Mouse (Mus musculus) embryonic stem cell, embryonic (primary cell): ENCODE data around the gene Gatad2b.

Experiments
- CTCF ChIA-PET, 4 experiments: fragments of 300-600 bp in 2 of 4; fragments of 350-600 bp in 2 of 4; sonication (Branson Sonifier 250); formaldehyde crosslinking; loops; one replicate each; lab custom pipeline; 2022; ENCODE audit warnings: inconsistent platforms in 2 of 4; lab: Charles Lee
- POLR2A ChIA-PET, 4 experiments: fragments of 300-600 bp in 2 of 4; fragments of 350-600 bp in 2 of 4; sonication (Branson Sonifier 250); formaldehyde crosslinking; loops; one replicate each; lab custom pipeline; 2022; ENCODE audit warnings: antibody characterized with exemption in 4 of 4, inconsistent platforms in 1 of 4; lab: Charles Lee

Gatad2b gene

DNA sequence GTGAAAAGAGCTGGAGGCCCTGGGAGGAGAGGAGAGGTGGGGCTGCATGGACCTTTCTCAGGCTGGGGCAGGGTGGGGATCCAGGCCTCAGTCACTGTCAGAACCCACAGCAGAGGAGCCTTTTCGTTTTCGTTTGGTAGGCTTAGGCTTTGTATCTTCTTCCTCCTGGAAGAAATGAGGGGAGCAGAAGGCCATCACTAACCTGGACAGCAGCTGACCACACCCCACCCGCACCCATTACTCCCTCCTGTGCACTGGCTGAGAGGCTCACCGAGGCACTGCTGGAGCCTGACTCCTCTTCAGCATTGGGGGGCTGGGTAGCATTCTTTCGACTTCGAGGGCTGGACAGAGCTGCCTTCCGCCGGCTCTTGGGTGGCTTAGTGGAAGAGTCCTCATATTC, 99.0 kb downstream of the Gatad2b start:
- POLR2A ChIA-PET = interaction anchor here in 2 of 4 experiments (1.0 to 6.5 kb wide), 10 partner anchors 8 to 179 kb away, joined by 3 to 31 read pairs (median 4); partner anchors contain the start of genes Rab13 (in 1 of the 2), Rps27 (in 1 of the 2) and Slc39a1 (in 1 of the 2)
- CTCF ChIA-PET = interaction anchor here in 2 of 4 experiments (0.8 to 1.1 kb wide), 2 partner anchors 21 kb away, joined by 3 read pairs; no protein-coding TSS in a partner anchor

DNA sequence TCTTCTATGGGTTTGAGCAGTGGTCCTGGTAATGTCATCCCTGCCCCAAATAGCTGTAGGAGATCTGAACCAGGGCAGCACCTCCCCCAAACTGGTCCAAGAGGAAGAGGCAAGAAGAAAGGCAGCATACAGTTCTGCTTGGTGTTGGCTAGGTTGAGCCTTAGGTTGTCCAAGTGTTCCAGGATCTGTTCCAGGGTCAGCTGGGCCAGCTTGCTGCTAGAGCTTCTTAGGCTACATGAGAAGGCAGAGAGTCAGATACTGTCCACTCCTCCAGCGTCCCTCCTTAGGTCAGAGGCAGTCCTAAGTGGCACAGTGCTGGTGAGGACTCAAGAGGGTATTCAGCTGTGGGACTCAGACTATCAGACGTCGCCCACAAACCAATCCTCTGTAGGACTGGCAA, 99.7 kb downstream of the Gatad2b start:
- ChIA-PET CTCF (interaction anchor here in 2 of 4 experiments (0.8 to 1.1 kb wide), 2 partner anchors 20 kb away, joined by 3 read pairs; no protein-coding TSS in a partner anchor), POLR2A (interaction anchor here in 3 of 4 experiments (0.7 to 6.5 kb wide), 8 partner anchors 8 to 179 kb away, joined by 3 to 31 read pairs (median 4); partner anchors contain the start of genes Rab13 (in 1 of the 3) and Rps27 (in 1 of the 3))

DNA sequence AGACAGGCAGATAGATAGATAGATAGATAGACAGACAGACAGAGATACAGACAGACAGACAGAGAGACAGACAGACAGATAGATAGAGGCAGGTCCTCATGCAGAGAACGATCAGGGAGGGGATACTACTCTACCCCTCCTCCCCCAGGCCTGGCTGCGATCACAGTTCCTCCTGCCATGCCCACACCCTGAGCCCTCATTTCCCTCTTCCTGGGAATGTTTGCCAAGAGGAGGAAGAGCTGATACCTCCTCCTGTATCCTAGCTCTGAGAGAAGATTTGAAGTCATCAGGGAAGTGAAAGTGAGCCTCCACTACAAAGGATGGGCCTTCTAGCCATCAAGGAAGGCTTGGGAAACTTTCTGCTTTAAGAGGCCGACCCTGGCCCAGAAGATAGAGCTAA, 102.7 kb downstream of the Gatad2b start:
- ChIA-PET CTCF (no interaction called here), POLR2A (interaction anchor here in 2 of 4 experiments (0.7 to 1.8 kb wide), 3 partner anchors 22 to 199 kb away, joined by 3 to 6 read pairs (median 4); no protein-coding TSS in a partner anchor)

DNA sequence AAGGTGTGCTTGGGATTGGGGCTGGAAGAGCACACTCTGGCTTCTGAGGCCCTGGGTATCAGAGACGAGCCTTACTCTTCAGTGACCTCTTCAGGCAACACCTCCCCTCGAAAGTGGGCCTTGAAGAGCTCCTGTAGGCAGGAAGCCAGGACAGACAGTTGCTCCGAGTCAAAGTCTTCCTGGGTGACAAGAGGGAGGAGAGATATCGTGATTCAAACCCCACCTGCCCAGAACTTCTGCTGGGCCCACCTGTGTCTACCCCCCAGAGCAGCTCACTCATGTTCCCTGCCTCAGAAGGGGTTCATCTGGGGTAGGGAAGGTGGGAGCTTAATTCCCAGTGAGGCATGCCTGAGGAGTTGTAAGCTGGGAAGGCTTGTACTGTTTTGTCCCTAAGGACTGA, 108.0 kb downstream of the Gatad2b start:
- ChIA-PET CTCF (interaction anchor here in 1 of 4 experiments (0.6 to 1.0 kb wide), 2 partner anchors 11 to 12 kb away, joined by 3 read pairs; no protein-coding TSS in a partner anchor), POLR2A (interaction anchor here in 3 of 4 experiments (0.6 to 6.0 kb wide), 7 partner anchors 11 to 75 kb away, joined by 3 to 31 read pairs (median 4); partner anchors contain the start of genes Slc27a3 (in 2 of the 3) and Ilf2 (in 1 of the 3))

DNA sequence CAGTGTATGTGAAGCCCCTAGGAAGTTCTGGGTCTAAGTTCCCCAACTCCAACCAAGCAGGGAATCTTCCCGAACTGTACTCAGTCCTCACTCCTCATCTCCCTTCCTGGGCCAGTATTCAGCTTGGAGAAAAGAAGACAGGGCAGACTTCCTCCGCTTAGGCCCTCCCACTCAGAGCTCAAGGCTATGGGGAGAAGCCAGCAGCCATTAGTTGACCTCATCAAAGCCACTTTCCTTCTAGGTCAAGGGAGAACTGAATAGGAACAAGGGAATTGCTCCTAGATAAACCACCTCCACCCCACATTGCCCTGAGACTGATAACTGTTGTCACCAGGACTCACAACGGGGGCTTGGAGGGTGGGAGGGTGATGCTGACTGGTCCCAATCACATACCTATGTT, 111.1 kb downstream of the Gatad2b start:
- ChIA-PET POLR2A (interaction anchor here in 3 of 4 experiments (0.6 to 3.3 kb wide), 11 partner anchors 9 to 114 kb away, joined by 3 to 22 read pairs (median 4); partner anchors contain the start of genes Slc27a3 (in 2 of the 3) and Ilf2 (in 1 of the 3)), CTCF (interaction anchor here in 2 of 4 experiments (0.8 to 0.9 kb wide), 2 partner anchors 9 kb away, joined by 3 to 6 read pairs; no protein-coding TSS in a partner anchor)

DNA sequence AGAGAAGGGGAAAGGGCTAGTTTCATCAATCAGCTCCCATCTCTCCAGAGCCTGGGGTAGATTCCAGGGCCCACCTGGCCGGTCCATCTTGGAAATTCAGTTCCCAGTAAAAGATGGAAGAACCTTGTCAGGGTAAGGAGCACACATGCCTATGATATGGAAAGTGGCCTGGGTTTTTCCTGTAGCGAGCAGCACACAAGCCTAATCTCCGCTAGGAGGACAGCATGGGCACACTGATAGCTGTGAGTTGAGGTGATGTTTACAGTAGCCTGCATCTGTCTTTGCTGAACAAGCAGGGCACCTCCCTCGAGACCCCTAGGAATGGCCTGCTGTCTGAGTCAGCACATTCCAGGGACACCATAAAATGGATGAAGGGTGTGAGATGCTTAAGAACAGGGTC, 111.6 kb downstream of the Gatad2b start:
- POLR2A ChIA-PET = interaction anchor here in 3 of 4 experiments (0.6 to 3.3 kb wide), 11 partner anchors 11 to 114 kb away, joined by 3 to 22 read pairs (median 4); partner anchors contain the start of gene Slc27a3 (in 2 of the 3)

DNA sequence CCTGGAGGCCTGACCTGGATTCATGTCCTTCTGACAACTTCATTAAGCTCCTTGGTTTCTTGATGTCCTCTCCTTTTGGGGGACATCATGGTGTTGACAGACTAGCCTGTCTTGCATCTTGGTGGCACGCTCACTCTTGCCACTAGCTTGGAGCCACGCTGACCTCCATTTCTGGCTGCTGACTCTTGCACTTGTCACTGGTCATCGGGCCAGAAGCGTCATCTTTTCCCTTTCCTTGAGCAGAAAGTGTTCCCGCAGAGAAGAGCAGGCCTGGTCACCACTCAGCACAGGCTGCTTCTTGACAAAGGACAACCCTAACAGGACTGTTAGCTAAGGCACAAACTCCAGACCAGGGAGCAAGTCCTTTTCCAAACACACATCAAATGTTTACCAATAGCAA, 113.4 kb downstream of the Gatad2b start:
- ChIA-PET POLR2A (interaction anchor here in 2 of 4 experiments (1.0 to 3.3 kb wide), 6 partner anchors 17 to 113 kb away, joined by 3 to 22 read pairs (median 3); partner anchors contain the start of genes Slc27a3 (in 2 of the 2) and Gatad2b (in 1 of the 2)), CTCF (no interaction called here)

More for the DNA sequence above, 111.6 kb downstream of the Gatad2b start:
- CTCF ChIA-PET = interaction anchor here in 2 of 4 experiments (0.8 to 0.9 kb wide), 2 partner anchors 8 kb away, joined by 3 to 6 read pairs; no protein-coding TSS in a partner anchor

DNA sequence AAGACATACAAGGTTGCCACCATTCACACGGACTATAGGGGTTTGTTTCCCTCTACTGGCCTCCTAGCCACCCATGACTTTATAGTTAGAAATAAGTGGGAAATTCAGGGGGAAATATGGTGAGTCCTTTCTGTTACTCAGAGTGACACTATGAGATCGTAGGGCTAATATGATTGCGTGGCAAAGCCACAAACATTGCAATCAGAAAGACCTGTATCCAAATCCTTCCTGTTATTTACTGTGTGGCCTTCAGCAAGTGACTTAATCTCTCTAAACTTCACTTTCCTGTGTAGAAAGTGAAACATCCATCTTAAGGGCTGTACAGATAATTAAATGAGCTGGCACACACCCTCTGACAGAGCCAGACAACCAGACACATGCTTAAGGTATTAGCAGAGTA, 115.7 kb downstream of the Gatad2b start:
- POLR2A ChIA-PET = interaction anchor here in 2 of 4 experiments (0.9 to 1.7 kb wide), 2 partner anchors 12 to 16 kb away, joined by 3 to 4 read pairs; no protein-coding TSS in a partner anchor

DNA sequence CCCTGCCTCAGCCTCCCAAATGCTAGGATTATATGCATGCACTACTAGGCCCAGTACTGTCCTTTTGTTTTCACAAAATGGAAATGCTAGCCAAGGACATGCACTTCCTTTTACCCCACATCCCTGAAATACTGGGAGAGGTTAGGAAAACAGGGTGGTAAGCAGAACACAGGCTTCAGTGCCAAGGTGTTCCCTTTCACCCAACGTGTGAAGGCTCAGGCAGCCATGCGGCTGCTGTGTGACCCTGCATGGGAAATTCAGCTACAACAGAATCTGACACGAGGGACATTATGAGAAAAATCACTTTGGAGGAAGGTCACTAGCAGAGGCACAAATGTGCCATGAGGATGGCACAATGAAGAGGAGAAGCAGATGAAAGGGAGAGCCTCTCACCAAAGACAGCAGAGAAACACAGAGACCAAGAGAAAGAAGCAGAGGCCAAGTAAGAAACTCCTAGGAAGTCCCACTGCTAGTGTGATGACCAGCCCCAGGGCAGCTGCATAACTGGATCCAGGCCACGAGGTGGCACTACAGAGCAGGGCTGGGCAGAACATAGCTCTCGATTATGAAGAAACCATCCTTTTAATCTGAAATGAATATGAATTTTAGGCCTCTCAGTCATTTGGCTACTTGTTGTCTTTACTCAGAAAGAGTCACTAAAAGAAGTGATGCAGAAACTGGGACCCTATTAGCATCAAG, 119.5 kb downstream of the Gatad2b start:
- POLR2A ChIA-PET = interaction anchor here (0.6 to 5.8 kb wide), 43 partner anchors 9 to 625 kb away, joined by 3 to 33 read pairs (median 5); partner anchors contain the start of genes Slc27a3 (in 3 of the 4), Ints3 (in 2 of the 4), Chtop (in 1 of the 4) and Creb3l4 (in 1 of the 4)
- CTCF ChIA-PET = interaction anchor here (0.5 to 2.3 kb wide), 84 partner anchors 8 to 331 kb away, joined by 3 to 47 read pairs (median 4); partner anchors contain the start of genes Npr1 (in 2 of the 4), Slc27a3 (in 2 of the 4), Gatad2b (in 1 of the 4) and S100a7a (in 1 of the 4)

More for the DNA sequence above, 115.7 kb downstream of the Gatad2b start:
- CTCF ChIA-PET = no interaction called here

DNA sequence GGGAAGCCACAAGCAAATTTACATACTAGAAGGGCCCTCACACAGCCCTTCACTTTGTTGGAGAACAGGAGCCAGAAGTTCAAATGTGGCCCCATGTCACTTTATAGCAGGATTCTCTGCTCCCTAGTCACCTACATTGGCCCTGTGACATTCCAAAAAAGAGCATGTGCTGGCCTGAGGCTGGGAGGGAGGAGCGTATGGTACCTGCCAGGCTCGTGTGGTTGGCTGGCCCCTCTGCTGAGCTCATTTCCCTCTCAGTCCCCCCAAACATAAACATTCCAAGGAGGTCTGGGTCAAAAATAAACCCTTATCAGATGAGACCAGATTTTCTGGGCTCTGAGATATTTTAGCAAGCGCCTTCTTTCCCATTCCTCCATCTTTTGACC, 120.0 kb downstream of the Gatad2b start:
- POLR2A ChIA-PET = interaction anchor here (0.9 to 5.8 kb wide), 45 partner anchors 9 to 201 kb away, joined by 3 to 33 read pairs (median 4); partner anchors contain the start of genes Slc27a3 (in 3 of the 4), Ints3 (in 2 of the 4), Chtop (in 1 of the 4) and Creb3l4 (in 1 of the 4)
- CTCF ChIA-PET = interaction anchor here (0.5 to 2.3 kb wide), 79 partner anchors 9 to 297 kb away, joined by 3 to 47 read pairs (median 4); partner anchors contain the start of genes Npr1 (in 2 of the 4), Slc27a3 (in 2 of the 4), Gatad2b (in 1 of the 4) and S100a7a (in 1 of the 4)
